Mouse (Mus musculus): Measurements from ENCODE around the gene Gfra1. TPM values are rescaled to one million over a fixed set of nuclear protein-coding genes. Genes with fewer than 3 reads are reported as not detected.

Gfra1 gene
- total and polyA plus RNA-seq, 2 experiments from 2014 or later: 32.3 to 59.8 TPM

- Histone ChIP-seq H3K9ac (replicated peaks; ENCODE audit: low read length) (no peak overlapping the region), H3K4me1 (ENCODE audit: insufficient read depth, low read length) (0 out of 2 replicates have a peak, but pooled peaks cover 4% of the 10 kb centered on the region), H3K4me3 (ENCODE audit: low read length) (no peak overlapping the region), H3K36me3 (ENCODE audit: insufficient read depth, low read length) (no peaks in the 10 kb centered on the region), H3K4me2 (ENCODE audit: low read depth, low read length) (no peak overlapping the region), H3K9me3 (ENCODE audit: low read length) (no peaks in the 10 kb centered on the region), H3K27me3 (ENCODE audit: insufficient read depth, low read length) (no peaks in the 10 kb centered on the region), H3K27ac (no peak overlapping the region)
- TF ChIP-seq CTCF (IDR thresholded peaks at IDR 0.05; ENCODE audit: low read depth): no peak
- no peak for DNase-seq (ENCODE audit: low spot score)
- WGBS: 82% methylated on average over 5 of the region's 5 CpGs
- ATAC-seq: no peak
Measured at GRCm38 (mm10) chr19:58270778-58271177, 184.9 kb downstream of the Gfra1 start.

GRCm38 (mm10) chr19:58268476-58268875 lies 187.2 kb downstream of the Gfra1 start:
- Histone ChIP-seq H3K9ac (replicated peaks; ENCODE audit: low read length) (no peak overlapping the region), H3K4me1 (ENCODE audit: insufficient read depth, low read length) (0 out of 2 replicates have a peak, but pooled peaks cover 4% of the 10 kb centered on the region)
- DNase-seq (ENCODE audit: low spot score): no peak

GRCm38 (mm10) chr19:58266600-58266999 lies 189.1 kb downstream of the Gfra1 start:
- ATAC-seq (no peak), DNase-seq (ENCODE audit: low spot score) (no peak)
- no peak overlapping the region for H3K4me2 ChIP-seq (ENCODE audit: low read depth, low read length)
- H3K9ac ChIP-seq (replicated peaks; ENCODE audit: low read length): no peak overlapping the region
- H3K4me3 ChIP-seq (ENCODE audit: low read length): no peak overlapping the region
- no peaks in the 10 kb centered on the region for H3K27me3 ChIP-seq (ENCODE audit: insufficient read depth, low read length)
- H3K9me3 ChIP-seq (ENCODE audit: low read length): no peaks in the 10 kb centered on the region
- 0 out of 2 replicates have a peak, but pooled peaks cover under 1% of the 10 kb centered on the region for H3K4me1 ChIP-seq (ENCODE audit: insufficient read depth, low read length)
- no peak for TF ChIP-seq CTCF (IDR thresholded peaks at IDR 0.05; ENCODE audit: low read depth)
- no peaks in the 10 kb centered on the region for H3K36me3 ChIP-seq (ENCODE audit: insufficient read depth, low read length)
- no peak overlapping the region for H3K27ac ChIP-seq
- 24% methylated on average over 7 of the region's 7 CpGs for WGBS

More at GRCm38 (mm10) chr19:58268476-58268875, 187.2 kb downstream of the Gfra1 start:
- TF ChIP-seq CTCF (IDR thresholded peaks at IDR 0.05; ENCODE audit: low read depth): no peak
- Histone ChIP-seq H3K9me3 (ENCODE audit: low read length) (no peaks in the 10 kb centered on the region), H3K4me2 (ENCODE audit: low read depth, low read length) (no peak overlapping the region), H3K36me3 (ENCODE audit: insufficient read depth, low read length) (no peaks in the 10 kb centered on the region), H3K27ac (no peak overlapping the region), H3K4me3 (ENCODE audit: low read length) (no peak overlapping the region), H3K27me3 (ENCODE audit: insufficient read depth, low read length) (no peaks in the 10 kb centered on the region)
- ATAC-seq: no peak
- 47% methylated on average over 4 of the region's 4 CpGs for WGBS

GRCm38 (mm10) chr19:58260934-58261333 lies 194.8 kb downstream of the Gfra1 start:
- ATAC-seq: no peak

GRCm38 (mm10) chr19:58259250-58259649 lies 196.5 kb downstream of the Gfra1 start:
- WGBS: 41% methylated on average over 2 of the region's 2 CpGs

More at GRCm38 (mm10) chr19:58260934-58261333, 194.8 kb downstream of the Gfra1 start:
- no peak for TF ChIP-seq CTCF (IDR thresholded peaks at IDR 0.05; ENCODE audit: low read depth)
- H3K9me3 ChIP-seq (ENCODE audit: low read length): no peaks in the 10 kb centered on the region
- H3K27me3 ChIP-seq (ENCODE audit: insufficient read depth, low read length): no peaks in the 10 kb centered on the region
- H3K4me2 ChIP-seq (ENCODE audit: low read depth, low read length): no peak overlapping the region
- H3K4me1 ChIP-seq (ENCODE audit: insufficient read depth, low read length): no peaks in the 10 kb centered on the region
- DNase-seq (ENCODE audit: low spot score): peak; percentile 33
- 61% methylated on average over 8 of the region's 8 CpGs for WGBS
- no peak overlapping the region for H3K27ac ChIP-seq
- no peak overlapping the region for H3K9ac ChIP-seq (replicated peaks; ENCODE audit: low read length)
- no peak overlapping the region for H3K4me3 ChIP-seq (ENCODE audit: low read length)
- no peaks in the 10 kb centered on the region for H3K36me3 ChIP-seq (ENCODE audit: insufficient read depth, low read length)

GRCm38 (mm10) chr19:58256485-58256884 lies 199.2 kb downstream of the Gfra1 start:
- no peak for DNase-seq (ENCODE audit: low spot score)
- Histone ChIP-seq H3K27me3 (ENCODE audit: insufficient read depth, low read length) (no peaks in the 10 kb centered on the region), H3K27ac (no peak overlapping the region), H3K4me3 (ENCODE audit: low read length) (no peak overlapping the region), H3K36me3 (ENCODE audit: insufficient read depth, low read length) (no peaks in the 10 kb centered on the region), H3K4me2 (ENCODE audit: low read depth, low read length) (no peak overlapping the region), H3K9ac (replicated peaks; ENCODE audit: low read length) (no peak overlapping the region), H3K9me3 (ENCODE audit: low read length) (no peaks in the 10 kb centered on the region), H3K4me1 (ENCODE audit: insufficient read depth, low read length) (no peaks in the 10 kb centered on the region)
- no peak for ATAC-seq
- no peak for TF ChIP-seq CTCF (IDR thresholded peaks at IDR 0.05; ENCODE audit: low read depth)
- WGBS: 75% methylated on average over 3 of the region's 3 CpGs

More at GRCm38 (mm10) chr19:58259250-58259649, 196.5 kb downstream of the Gfra1 start:
- DNase-seq (ENCODE audit: low spot score) (no peak), ATAC-seq (no peak)
- Histone ChIP-seq H3K4me2 (ENCODE audit: low read depth, low read length) (no peak overlapping the region), H3K9ac (replicated peaks; ENCODE audit: low read length) (no peak overlapping the region), H3K9me3 (ENCODE audit: low read length) (no peaks in the 10 kb centered on the region), H3K27ac (no peak overlapping the region), H3K27me3 (ENCODE audit: insufficient read depth, low read length) (no peaks in the 10 kb centered on the region), H3K36me3 (ENCODE audit: insufficient read depth, low read length) (no peaks in the 10 kb centered on the region), H3K4me1 (ENCODE audit: insufficient read depth, low read length) (no peaks in the 10 kb centered on the region), H3K4me3 (ENCODE audit: low read length) (no peak overlapping the region)
- TF ChIP-seq CTCF (IDR thresholded peaks at IDR 0.05; ENCODE audit: low read depth): no peak

GRCm38 (mm10) chr19:58255394-58255793 lies 200.3 kb downstream of the Gfra1 start:
- ATAC-seq: no peak
- no peaks in the 10 kb centered on the region for H3K36me3 ChIP-seq (ENCODE audit: insufficient read depth, low read length)
- no peak overlapping the region for H3K4me2 ChIP-seq (ENCODE audit: low read depth, low read length)
- WGBS: 62% methylated on average over 7 of the region's 7 CpGs
- H3K9me3 ChIP-seq (ENCODE audit: low read length): no peaks in the 10 kb centered on the region
- peak; percentile 39 for DNase-seq (ENCODE audit: low spot score)
- no peak overlapping the region for H3K9ac ChIP-seq (replicated peaks; ENCODE audit: low read length)
- H3K27me3 ChIP-seq (ENCODE audit: insufficient read depth, low read length): no peaks in the 10 kb centered on the region
- no peaks in the 10 kb centered on the region for H3K4me1 ChIP-seq (ENCODE audit: insufficient read depth, low read length)
- H3K4me3 ChIP-seq (ENCODE audit: low read length): no peak overlapping the region
- TF ChIP-seq CTCF (IDR thresholded peaks at IDR 0.05; ENCODE audit: low read depth): no peak
- no peak overlapping the region for H3K27ac ChIP-seq
